Mouse (Mus musculus) small intestine, adult 2 months (tissue): Measurements from ENCODE around the gene Myl4. TPM values are rescaled to one million over a fixed set of nuclear protein-coding genes. Genes with fewer than 3 reads are reported as not detected.

ENCODE experiments used
- H3K27ac ChIP-seq: fragments of 200-500 bp; 2 replicates; pipeline ENCODE4 v1.5.1; 2012; ENCODE audit warnings: low read depth, low read length, control low read depth, inconsistent platforms; ENCODE audit not compliant: insufficient read depth
- H3K27me3 ChIP-seq: fragments of 200-500 bp; 2 replicates; pipeline ENCODE4 v1.6.1; 2012; ENCODE audit warnings: mild to moderate bottlenecking, moderate library complexity, low read length, inconsistent platforms; ENCODE audit not compliant: control insufficient read depth, insufficient read depth
- H3K36me3 ChIP-seq: fragments of 200-500 bp; 2 replicates; pipeline ENCODE4 v1.6.1; 2012; ENCODE audit warnings: mild to moderate bottlenecking, low read length, control low read depth, inconsistent platforms; ENCODE audit not compliant: control insufficient read depth, insufficient read depth
- H3K4me1 ChIP-seq: fragments of 200-500 bp; 2 replicates; pipeline ENCODE4 v1.6.1; 2012; ENCODE audit warnings: low read length, inconsistent platforms, mixed read lengths; ENCODE audit not compliant: control insufficient read depth, insufficient read depth, insufficient read length
- H3K4me3 ChIP-seq: fragments of 200-500 bp; 2 replicates; pipeline ENCODE4 v1.5.1; 2012; ENCODE audit warnings: low read depth, mild to moderate bottlenecking, control low read depth, inconsistent platforms, low read length, moderate library complexity
- CTCF ChIP-seq: fragments of 200-500 bp; IDR thresholded peaks from 2 replicates; pipeline ENCODE4 v1.5.1; 2012; ENCODE audit warnings: low read depth, mild to moderate bottlenecking, control low read depth, inconsistent platforms, low read length, moderate library complexity, mixed read lengths; ENCODE audit not compliant: insufficient replicate concordance, insufficient read length; ENCODE audit errors: extremely low read depth
- POLR2A ChIP-seq: fragments of 200-500 bp; IDR thresholded peaks from 2 replicates; pipeline ENCODE4 v1.6.1; 2012; ENCODE audit warnings: low read depth, mild to moderate bottlenecking, control low read depth, inconsistent platforms, low read length, moderate library complexity
- WGBS: fragments of 180-500 bp; shearing (Covaris S2); methylation state at CpG from one replicate; pipeline ENCODE4 v1.1.7; 2018; 5-methylcytosine and 5-hydroxymethylcytosine counted together
- polyA plus RNA-seq: library from polyadenylated mRNA; depleted of rRNA; stranded (reverse); fragments of >200 nt; gene quantifications from 2 replicates; pipeline ENCODE4 v1.2.3, GENCODE M21; 2012

Myl4 gene
- polyA plus RNA-seq, 1 experiment, result 3.4 TPM

DNA sequence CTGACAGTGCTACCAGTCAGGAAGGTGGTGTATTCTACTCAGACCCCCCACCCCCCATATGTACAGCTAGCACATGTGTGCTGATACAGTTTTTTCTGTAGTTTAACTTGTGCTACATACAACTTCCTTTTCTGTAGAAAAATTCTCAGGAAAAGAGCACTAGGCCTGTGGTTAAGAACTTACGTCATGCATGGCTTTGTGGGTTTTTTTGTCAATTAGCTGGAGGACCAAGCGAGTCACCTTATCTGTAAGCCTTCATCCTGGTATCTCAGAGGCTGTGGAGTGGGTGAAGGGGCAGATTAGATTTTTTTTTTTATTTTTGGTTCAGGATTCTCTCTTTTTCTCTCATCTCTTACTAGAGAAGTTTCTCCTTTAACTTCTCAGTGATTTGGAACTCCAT lies 63.7 kb downstream of the Myl4 start:
- Histone ChIP-seq H3K36me3 (no peaks in the 10 kb centered on the region), H3K4me3 (no peak overlapping the region), H3K4me1 (peaks cover 5% of the 10 kb centered on the region; the same call in 1 of the 2 replicates), H3K27me3 (no peaks in the 10 kb centered on the region), H3K27ac (no peak overlapping the region)
- 45% methylated on average over 2 of the region's 2 CpGs for WGBS
- TF ChIP-seq CTCF, result no peak
- TF ChIP-seq POLR2A, result no peak

GRCm38 (mm10) chr11:104616182-104616581 lies 65.7 kb downstream of the Myl4 start:
- H3K4me3 ChIP-seq, result no peak overlapping the region
- H3K27me3 ChIP-seq, result no peaks in the 10 kb centered on the region
- H3K4me1 ChIP-seq, result peaks cover 3% of the 10 kb centered on the region; the same call in 1 of the 2 replicates
- WGBS, result 64% methylated on average over 5 of the region's 5 CpGs
- TF ChIP-seq POLR2A (no peak), CTCF (no peak)
- H3K36me3 ChIP-seq, result no peaks in the 10 kb centered on the region
- no peak overlapping the region for H3K27ac ChIP-seq

DNA sequence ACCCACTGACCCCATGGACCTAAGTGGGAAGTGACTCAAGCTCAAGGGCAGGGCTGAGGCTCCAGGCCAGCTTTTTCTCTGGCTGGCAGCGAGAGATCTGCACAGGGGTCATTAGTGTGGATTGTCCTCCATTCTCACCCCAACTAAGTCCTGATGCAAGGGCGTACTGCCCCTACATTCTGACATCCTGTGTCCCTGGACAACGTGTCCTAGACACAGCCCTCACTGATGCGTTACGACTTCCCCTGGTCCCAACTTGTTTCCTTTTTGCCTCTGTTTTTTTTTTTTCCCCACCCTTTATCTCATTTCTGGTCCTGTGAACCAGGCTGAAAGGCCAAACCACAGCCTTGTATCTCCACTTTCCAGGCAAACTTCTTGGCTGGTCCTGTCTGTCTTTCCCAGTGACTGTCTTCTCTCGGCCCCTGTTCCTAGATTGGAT lies 68.2 kb downstream of the Myl4 start:
- TF ChIP-seq POLR2A, result no peak
- TF ChIP-seq CTCF, result no peak
- Histone ChIP-seq H3K27ac (peak overlapping the region; percentile 29), H3K4me3 (no peak overlapping the region), H3K36me3 (no peaks in the 10 kb centered on the region), H3K27me3 (no peaks in the 10 kb centered on the region), H3K4me1 (peaks cover under 1% of the 10 kb centered on the region; the same call in 1 of the 2 replicates)
- 67% methylated on average over 6 of the region's 6 CpGs for WGBS

DNA sequence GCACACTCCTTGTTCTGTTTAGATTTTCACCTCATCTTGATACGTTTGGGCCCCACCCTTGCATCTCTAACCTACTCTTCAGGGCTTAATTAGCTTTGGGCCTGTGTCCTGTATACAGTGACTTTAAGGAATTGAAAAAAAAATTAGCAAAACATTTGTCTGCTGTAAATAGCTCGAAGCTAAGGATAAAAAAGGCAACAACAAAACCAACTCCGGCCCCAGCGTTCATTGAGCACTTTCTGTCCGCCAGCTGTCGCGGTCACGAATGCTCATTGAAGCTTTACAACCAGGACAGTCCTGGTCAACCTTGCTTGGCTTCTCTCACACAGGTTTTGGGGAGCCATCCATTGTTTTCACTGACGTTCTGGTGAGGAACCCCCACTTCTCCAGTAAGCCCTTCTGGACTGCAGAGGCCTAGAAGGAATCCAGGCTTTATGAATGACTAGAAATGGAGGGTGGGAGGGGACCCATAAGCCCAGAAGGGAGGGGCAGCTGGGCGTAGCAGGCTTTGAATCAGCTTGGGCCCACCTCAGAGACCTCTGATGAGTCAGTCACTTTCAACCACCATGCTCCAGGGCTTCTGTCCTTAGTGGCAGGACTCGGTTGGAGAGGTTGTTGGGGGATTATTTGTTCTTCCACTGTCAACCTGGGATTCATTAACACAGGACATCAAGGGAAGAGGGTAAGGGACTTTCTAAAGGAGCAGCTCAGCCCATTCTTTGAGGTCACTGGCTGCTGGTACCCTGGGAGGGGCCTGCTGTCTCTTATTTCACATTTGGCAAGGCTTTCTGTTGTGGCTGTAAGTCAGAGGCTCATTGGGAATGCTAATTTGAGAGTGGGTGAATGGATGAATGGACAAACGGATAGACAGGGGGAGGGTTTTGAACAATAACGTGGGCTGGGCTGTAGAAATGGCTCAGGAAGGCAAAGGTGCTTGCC lies 68.9 kb downstream of the Myl4 start:
- Histone ChIP-seq H3K27ac (peak overlapping the region; percentile 29), H3K27me3 (no peaks in the 10 kb centered on the region), H3K4me1 (no peaks in the 10 kb centered on the region; the same call in 1 of the 2 replicates), H3K4me3 (no peak overlapping the region), H3K36me3 (no peaks in the 10 kb centered on the region)
- 57% methylated on average over 13 of the region's 13 CpGs for WGBS
- TF ChIP-seq POLR2A (no peak), CTCF (no peak)

DNA sequence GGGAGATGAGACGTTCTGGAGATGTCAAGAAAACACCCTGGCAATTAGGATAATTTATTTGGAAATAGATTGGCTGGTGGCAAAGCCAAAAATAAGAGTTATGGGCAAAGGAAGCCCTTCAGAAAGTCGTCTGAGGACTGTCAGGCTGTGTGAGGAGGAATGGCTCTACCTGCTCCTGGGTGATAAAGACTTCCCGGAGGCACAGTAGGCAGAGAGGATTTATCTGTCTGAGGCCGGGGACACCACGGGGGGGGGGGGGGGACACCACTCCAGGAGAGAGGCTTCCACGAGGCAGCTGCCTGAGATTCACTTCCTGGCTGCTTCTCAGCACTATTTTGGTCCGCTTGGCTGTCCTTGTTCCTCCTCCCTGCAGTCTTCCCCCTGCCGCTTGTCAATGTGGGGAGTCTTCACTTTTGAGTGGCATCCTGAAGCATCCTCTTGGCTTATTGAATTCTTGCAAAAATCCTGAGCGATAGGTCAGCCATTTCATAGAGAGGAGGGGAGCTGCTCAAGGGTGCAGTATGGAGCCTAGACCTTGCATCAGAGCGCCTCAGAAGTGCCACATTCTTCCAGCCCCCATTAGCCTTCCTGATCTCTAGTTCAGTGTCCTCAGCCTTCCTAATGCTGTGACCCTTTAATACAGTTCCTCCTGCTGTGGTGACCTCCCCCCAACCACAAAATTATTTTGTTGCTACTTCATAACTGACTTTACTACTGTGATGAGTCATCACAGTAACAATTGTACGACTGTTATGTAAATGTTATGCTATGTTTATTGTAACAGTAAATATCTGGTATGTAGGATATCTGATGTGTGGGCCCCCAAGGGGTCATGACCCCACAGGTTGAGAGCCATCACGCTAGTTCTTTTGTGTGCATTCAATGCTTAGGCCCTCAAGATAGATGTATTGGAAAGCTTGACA lies 71.8 kb downstream of the Myl4 start:
- Histone ChIP-seq H3K27me3 (no peaks in the 10 kb centered on the region), H3K36me3 (no peaks in the 10 kb centered on the region), H3K4me1 (peaks cover 7% of the 10 kb centered on the region; the same call in 1 of the 2 replicates), H3K4me3 (no peak overlapping the region), H3K27ac (no peak overlapping the region)
- 35% methylated on average over 12 of the region's 12 CpGs for WGBS
- TF ChIP-seq POLR2A (no peak), CTCF (no peak)

GRCm38 (mm10) chr11:104624791-104625391 lies 74.4 kb downstream of the Myl4 start:
- TF ChIP-seq CTCF (no peak), POLR2A (no peak)
- H3K4me1 ChIP-seq, result peaks cover 7% of the 10 kb centered on the region; the same call in 1 of the 2 replicates
- WGBS, result 41% methylated on average over 6 of the region's 6 CpGs
- peak overlapping the region; percentile 57 for H3K27ac ChIP-seq
- no peaks in the 10 kb centered on the region for H3K36me3 ChIP-seq
- no peaks in the 10 kb centered on the region for H3K27me3 ChIP-seq
- H3K4me3 ChIP-seq, result no peak overlapping the region
